ENCODE assay signal across 30 mouse cellular contexts in genomic region chr5:148501228-148501957, GRCm38 (mm10). TPM values are rescaled to one million over a fixed set of nuclear protein-coding genes. Genes with fewer than 3 reads are reported as not detected.
DNase-seq lines count a peak whose midpoint lies in the region; ATAC-seq and TF ChIP-seq lines count a peak whose summit lies in the region.
"Had no signal": no experiment of that assay in that cellular context is flagged by ENCODE, and none has a peak within 500 bp of the region (broad histone marks: within the 10 kb centered on the region; RNA-seq: fewer than 3 reads in every experiment).

No protein-coding gene starts in this region.

- no peak for TF ChIP-seq POLR2A in small intestine, adult 2 months (IDR thresholded peaks at IDR 0.05; ENCODE audit: low read depth, low read length)

- no peaks in the 10 kb centered on the region for H3K4me1 ChIP-seq in small intestine, adult 2 months (ENCODE audit: control insufficient read depth, insufficient read depth, insufficient read length, low read length)
- H3K4me1 ChIP-seq: forebrain, embryonic 12.5 days; heart, embryonic 10.5 days; heart, embryonic 15.5 days; hindbrain, embryonic 12.5 days; kidney, embryonic 15.5 days; midbrain, embryonic 12.5 days had no signal

- peaks cover 17% of the 10 kb centered on the region for H3K36me3 ChIP-seq in small intestine, adult 2 months (ENCODE audit: control insufficient read depth, insufficient read depth, low read length)

- no peak for TF ChIP-seq CTCF in small intestine, adult 2 months (IDR thresholded peaks at IDR 0.05; ENCODE audit: extremely low read depth, insufficient read length, insufficient replicate concordance, low read depth, low read length)

- peak; percentile 29 for DNase-seq in thymus, postnatal 0 days (ENCODE audit: low spot score)
- DNase-seq in thymus, postnatal 14 days, result no peak
- no peak for DNase-seq in adrenal gland, adult 18-20 months (ENCODE audit: low spot score in 2 of 2)
- DNase-seq in right cerebral cortex, adult 2 months (ENCODE audit: low spot score in 2 of 2), result no peak
- DNase-seq in retina, embryonic 14.5 days (ENCODE audit: low spot score), result no peak
- DNase-seq: adrenal gland, postnatal 25 days; cerebellum, adult 11-12 months; cerebellum, postnatal 14 days; forebrain, postnatal 0 days; heart, postnatal 36 days; kidney, adult 18-20 months; kidney, postnatal 36 days; left cerebral cortex, postnatal 4 days; liver, postnatal 0 days; retina, postnatal 1 day; right cerebral cortex, postnatal 25 days; thymus, postnatal 25 days had no signal

- no peak overlapping the region for H3K4me3 ChIP-seq in small intestine, adult 2 months (ENCODE audit: low read depth, low read length)
- H3K4me3 ChIP-seq: erythroblast, embryonic 14.5 days; forebrain, embryonic 12.5 days; heart, embryonic 10.5 days; heart, embryonic 15.5 days; hindbrain, embryonic 12.5 days; kidney, embryonic 15.5 days; layer of hippocampus, adult 2 months; liver, embryonic 12.5 days; midbrain, embryonic 12.5 days; myocyte had no signal

- ATAC-seq in CD4-positive, CD25-positive, alpha-beta regulatory T cell, adult 4 months, result peak; percentile 88
- 0 out of 2 replicates have a peak, but pooled peaks have one; percentile 7 for ATAC-seq in granulocyte monocyte progenitor cell, adult 5-6 weeks (replicated peaks; ENCODE audit: poor library complexity, severe bottlenecking)
- ATAC-seq: forebrain, postnatal 0 days; liver, embryonic 12.5 days; liver, postnatal 0 days had no signal

- no peaks in the 10 kb centered on the region for H3K27me3 ChIP-seq in small intestine, adult 2 months (ENCODE audit: control insufficient read depth, insufficient read depth, low read length)
- H3K27me3 ChIP-seq: forebrain, embryonic 12.5 days; heart, embryonic 15.5 days; hindbrain, embryonic 12.5 days; kidney, embryonic 15.5 days; liver, embryonic 12.5 days; midbrain, embryonic 12.5 days had no signal

- 83% methylated on average over 6 of the region's 6 CpGs for WGBS in small intestine, adult 2 months

- 0 out of 2 replicates have a peak overlapping the region, but pooled peaks have one; percentile 19 for H3K27ac ChIP-seq in small intestine, adult 2 months (ENCODE audit: insufficient read depth, low read depth, low read length)
- H3K27ac ChIP-seq: forebrain, embryonic 12.5 days; heart, embryonic 10.5 days; heart, embryonic 15.5 days; hindbrain, embryonic 12.5 days; kidney, embryonic 15.5 days; layer of hippocampus, adult 2 months; liver, embryonic 12.5 days; midbrain, embryonic 12.5 days had no signal

RNA-seq across cellular contexts. Expression of gene Ubl3, which starts 51.2 kb away (rescaled TPM):
- polyA plus RNA-seq in thymus, postnatal 0 days (2015; fragmentation: Nextera tagmentation; extraction: Ambion mirVana), result 66.0 and 76.6 TPM in 2 replicates
- polyA plus RNA-seq in CD4-positive, CD25-positive, alpha-beta regulatory T cell, adult 4 months (2017; shearing (Covaris generic)), result 100 to 1,000 TPM in 1 of 2 experiments, 10 to 100 TPM in 1; 85.9 to 102 TPM
- total RNA-seq in granulocyte monocyte progenitor cell, adult 5-6 weeks (2014; fragmentation: Nextera tagmentation), result 25.4 and 33.9 TPM in 2 replicates
- 33.6 and 46.5 TPM in 2 replicates for total RNA-seq in granulocyte monocyte progenitor cell, adult 5-6 weeks (2017)
- polyA plus RNA-seq in small intestine, adult 2 months (2012; rRNA removed), result 32.1 and 68.2 TPM in 2 replicates
- total RNA-seq in adrenal gland, adult 18-20 months (2021), result 100 to 1,000 TPM; 152 to 163 TPM
